Mouse (Mus musculus): ENCODE measurements at regions not wholly inside any gene's neighbourhood (a gene's known extent, or its start where the extent isn't known, plus 50 kb on each side); places are given as distances from the start of the nearest gene placed in this dataset.

- TF ChIP-seq POLR2AphosphoS5 (IDR thresholded peaks at IDR 0.05; ENCODE audit: insufficient replicate concordance, low read depth, low read length) (no peak), TAL1 (conservative IDR thresholded peaks at IDR 0.05; ENCODE audit: low read depth, low read length) (no peak), GATA2 (IDR thresholded peaks at IDR 0.05; ENCODE audit: borderline replicate concordance, low read depth, low read length) (no peak), CTCF (IDR thresholded peaks at IDR 0.05; ENCODE audit: low read depth, low read length) (no peak)
Measured at GRCm38 (mm10) chr6:140251527-140251926, 172.3 kb upstream of the Plekha5 start.

All from G1E (cell line).